In genomic region chr19:5094746-5095417, GRCm38 (mm10) we compare ENCODE assay signal across 10 mouse cellular contexts. TPM values are rescaled to one million over a fixed set of nuclear protein-coding genes. Genes with fewer than 3 reads are reported as not detected.
DNase-seq lines count a peak whose midpoint lies in the region; ATAC-seq and TF ChIP-seq lines count a peak whose summit lies in the region.
"Had no signal": no experiment of that assay in that cellular context is flagged by ENCODE, and none has a peak within 500 bp of the region (broad histone marks: within the 10 kb centered on the region; RNA-seq: fewer than 3 reads in every experiment).

No protein-coding gene starts in this region.

- peak; percentile 3 for DNase-seq in heart, postnatal 0 days (ENCODE audit: low spot score)
- DNase-seq in MN1 (ENCODE audit: low spot score) = peak; percentile 34
- DNase-seq in forebrain, embryonic 14.5 days (ENCODE audit: low spot score) = no peak
- no peak for DNase-seq in embryo, embryonic 10 days (ENCODE audit: low spot score)
- DNase-seq in layer of hippocampus, postnatal 10 days (ENCODE audit: low spot score in 2 of 2) = no peak

- WGBS in heart, postnatal 0 days = 40% methylated on average over 11 of the region's 11 CpGs
- 52% methylated on average over 11 of the region's 11 CpGs for WGBS in heart, embryonic 11.5 days (ENCODE audit: insufficient replicate concordance)
- WGBS in forebrain, embryonic 14.5 days = 29% methylated on average over 11 of the region's 11 CpGs
- 41% methylated on average over 11 of the region's 11 CpGs for WGBS in limb, embryonic 15.5 days

- TF ChIP-seq CTCF in heart, postnatal 0 days (IDR thresholded peaks at IDR 0.05; ENCODE audit: low read depth) = no peak

- ATAC-seq in heart, postnatal 0 days (ENCODE audit: insufficient read depth, low read depth) = no peak
- no peak for ATAC-seq in heart, embryonic 11.5 days (replicated peaks; ENCODE audit: insufficient number of reproducible peaks, low FRiP score, low TSS enrichment)
- ATAC-seq in forebrain, embryonic 14.5 days = no peak; the same call in 1 of the 2 replicates
- ATAC-seq in limb, embryonic 15.5 days (ENCODE audit: insufficient number of reproducible peaks, low FRiP score, low TSS enrichment, low read depth) = no peak
- ATAC-seq in erythroblast, adult 5-6 weeks (replicated peaks; ENCODE audit: low FRiP score, poor library complexity, severe bottlenecking) = no peak

- H3K27me3 ChIP-seq in heart, postnatal 0 days (ENCODE audit: control insufficient read depth, insufficient read depth, low read length) = no peaks in the 10 kb centered on the region
- H3K27me3 ChIP-seq in heart, embryonic 11.5 days (ENCODE audit: control insufficient read depth, insufficient read depth, low read length) = 0 out of 2 replicates have a peak, but pooled peaks cover 2% of the 10 kb centered on the region
- no peaks in the 10 kb centered on the region for H3K27me3 ChIP-seq in forebrain, embryonic 14.5 days (replicated peaks; ENCODE audit: control insufficient read depth, insufficient read depth, low read length)
- H3K27me3 ChIP-seq in limb, embryonic 15.5 days = no peaks in the 10 kb centered on the region

- TF ChIP-seq EP300 in heart, postnatal 0 days (IDR thresholded peaks at IDR 0.05; ENCODE audit: low read depth) = no peak

- peaks cover 10% of the 10 kb centered on the region; the same call in 1 of the 2 replicates for H3K4me1 ChIP-seq in heart, postnatal 0 days (ENCODE audit: control insufficient read depth, insufficient read depth)
- H3K4me1 ChIP-seq in heart, embryonic 11.5 days (ENCODE audit: control insufficient read depth, insufficient read depth, low read length) = peaks cover 37% of the 10 kb centered on the region
- peaks cover 42% of the 10 kb centered on the region for H3K4me1 ChIP-seq in forebrain, embryonic 14.5 days (ENCODE audit: control insufficient read depth, insufficient read depth, low read length)
- peaks cover 61% of the 10 kb centered on the region for H3K4me1 ChIP-seq in limb, embryonic 15.5 days

- no peak overlapping the region for H3K9ac ChIP-seq in heart, postnatal 0 days (replicated peaks; ENCODE audit: low read depth, low read length)
- no peak overlapping the region for H3K9ac ChIP-seq in heart, embryonic 11.5 days (ENCODE audit: low read depth, low read length)
- peak overlapping the region; percentile 96 for H3K9ac ChIP-seq in forebrain, embryonic 14.5 days (ENCODE audit: low read length)
- no peak overlapping the region for H3K9ac ChIP-seq in limb, embryonic 15.5 days
- H3K9ac ChIP-seq: liver, embryonic 15.5 days had no signal

- peaks cover 30% of the 10 kb centered on the region for H3K36me3 ChIP-seq in heart, postnatal 0 days (replicated peaks; ENCODE audit: control insufficient read depth, insufficient read depth, low read length)
- peaks cover 16% of the 10 kb centered on the region for H3K36me3 ChIP-seq in heart, embryonic 11.5 days (ENCODE audit: control insufficient read depth, insufficient read depth, low read length)
- peaks cover 43% of the 10 kb centered on the region for H3K36me3 ChIP-seq in forebrain, embryonic 14.5 days (ENCODE audit: control insufficient read depth, insufficient read depth, low read length)
- peaks cover 44% of the 10 kb centered on the region for H3K36me3 ChIP-seq in limb, embryonic 15.5 days

- no peak overlapping the region for H3K27ac ChIP-seq in heart, postnatal 0 days (ENCODE audit: low read depth)
- H3K27ac ChIP-seq in heart, embryonic 11.5 days (ENCODE audit: low read depth, low read length) = no peak overlapping the region
- peak overlapping the region; percentile 91 for H3K27ac ChIP-seq in forebrain, embryonic 14.5 days (ENCODE audit: low read depth, low read length)
- H3K27ac ChIP-seq in limb, embryonic 15.5 days = no peak overlapping the region
- H3K27ac ChIP-seq: liver, embryonic 15.5 days had no signal

- no peak overlapping the region for H3K4me3 ChIP-seq in heart, postnatal 0 days (ENCODE audit: low read depth, low read length)
- H3K4me3 ChIP-seq in heart, embryonic 11.5 days (ENCODE audit: low read depth, low read length) = no peak overlapping the region
- peak overlapping the region; percentile 80 for H3K4me3 ChIP-seq in forebrain, embryonic 14.5 days (ENCODE audit: low read depth, low read length)
- H3K4me3 ChIP-seq in limb, embryonic 15.5 days = no peak overlapping the region
- H3K4me3 ChIP-seq: liver, embryonic 15.5 days had no signal

- no peaks in the 10 kb centered on the region for H3K9me3 ChIP-seq in heart, postnatal 0 days (replicated peaks; ENCODE audit: control insufficient read depth, low read length)
- no peaks in the 10 kb centered on the region for H3K9me3 ChIP-seq in heart, embryonic 11.5 days (replicated peaks; ENCODE audit: control insufficient read depth, low read length)
- H3K9me3 ChIP-seq in forebrain, embryonic 14.5 days (replicated peaks; ENCODE audit: control insufficient read depth, low read length) = no peaks in the 10 kb centered on the region
- no peaks in the 10 kb centered on the region for H3K9me3 ChIP-seq in limb, embryonic 15.5 days
- H3K9me3 ChIP-seq: liver, embryonic 15.5 days had no signal

- no peak overlapping the region for H3K4me2 ChIP-seq in heart, postnatal 0 days (ENCODE audit: low read depth, low read length)
- H3K4me2 ChIP-seq in heart, embryonic 11.5 days = no peak overlapping the region
- H3K4me2 ChIP-seq in forebrain, embryonic 14.5 days (ENCODE audit: low read length) = peak overlapping the region; percentile 93
- H3K4me2 ChIP-seq in limb, embryonic 15.5 days = peak overlapping the region; percentile 31; the same call in 1 of the 2 replicates
- H3K4me2 ChIP-seq: liver, embryonic 15.5 days had no signal

RNA-seq across cellular contexts. Expression of gene Cnih2, which starts 3.4 kb away (rescaled TPM):
- total RNA-seq in heart, postnatal 0 days (2014; rRNA removed; ENCODE audit: low replicate concordance) = 5.6 TPM in 1 of 2 replicates, not detected in the other
- 1.1 and 1.2 TPM in 2 replicates for polyA plus RNA-seq in heart, postnatal 0 days (2015; fragmentation: Nextera tagmentation; extraction: Ambion mirVana)
- 8.4 TPM in 2 replicates for polyA plus RNA-seq in heart, embryonic 11.5 days (2014; fragmentation: Nextera tagmentation; extraction: Ambion mirVana)
- 350 and 370 TPM in 2 replicates for polyA plus RNA-seq in forebrain, embryonic 14.5 days (2014; fragmentation: Nextera tagmentation; extraction: Ambion mirVana)
- polyA plus RNA-seq in limb, embryonic 15.5 days (2015; fragmentation: Nextera tagmentation; extraction: Ambion mirVana) = 17.6 and 26.3 TPM in 2 replicates
- total RNA-seq in erythroblast, adult 5-6 weeks (2015; ENCODE audit: low replicate concordance) = not detected in 2 replicates
- total RNA-seq in erythroblast, adult 5-6 weeks (2017; ENCODE audit: low replicate concordance) = not detected in 2 replicates
- total RNA-seq in layer of hippocampus, postnatal 10 days (2021) = 100 to 1,000 TPM; 743 to 783 TPM
- total RNA-seq: neutrophil, adult 5-6 weeks had no signal

RNA-seq across cellular contexts. Expression of gene Yif1a, which starts 6.5 kb away (rescaled TPM):
- total RNA-seq in heart, postnatal 0 days (2014; rRNA removed; ENCODE audit: low replicate concordance) = 160 and 168 TPM in 2 replicates
- polyA plus RNA-seq in heart, postnatal 0 days (2015; fragmentation: Nextera tagmentation; extraction: Ambion mirVana) = 109 and 120 TPM in 2 replicates
- polyA plus RNA-seq in heart, embryonic 11.5 days (2014; fragmentation: Nextera tagmentation; extraction: Ambion mirVana) = 102 and 103 TPM in 2 replicates
- 71.6 and 95.5 TPM in 2 replicates for polyA plus RNA-seq in forebrain, embryonic 14.5 days (2014; fragmentation: Nextera tagmentation; extraction: Ambion mirVana)
- 126 and 140 TPM in 2 replicates for polyA plus RNA-seq in limb, embryonic 15.5 days (2015; fragmentation: Nextera tagmentation; extraction: Ambion mirVana)
- total RNA-seq in erythroblast, adult 5-6 weeks (2015; ENCODE audit: low replicate concordance) = 6.3 and 7.1 TPM in 2 replicates
- total RNA-seq in erythroblast, adult 5-6 weeks (2017; ENCODE audit: low replicate concordance) = 1.9 and 2.5 TPM in 2 replicates
- 10 to 100 TPM; 24.7 to 29.9 TPM for total RNA-seq in layer of hippocampus, postnatal 10 days (2021)

RNA-seq across cellular contexts. Expression of gene Tmem151a, which starts 9.6 kb away (rescaled TPM):
- total RNA-seq in heart, postnatal 0 days (2014; rRNA removed; ENCODE audit: low replicate concordance) = 2.6 and 4.3 TPM in 2 replicates
- 3.0 and 3.3 TPM in 2 replicates for polyA plus RNA-seq in heart, postnatal 0 days (2015; fragmentation: Nextera tagmentation; extraction: Ambion mirVana)
- 4.6 and 4.7 TPM in 2 replicates for polyA plus RNA-seq in heart, embryonic 11.5 days (2014; fragmentation: Nextera tagmentation; extraction: Ambion mirVana)
- polyA plus RNA-seq in forebrain, embryonic 14.5 days (2014; fragmentation: Nextera tagmentation; extraction: Ambion mirVana) = 5.4 and 7.5 TPM in 2 replicates
- 1.0 and 2.2 TPM in 2 replicates for polyA plus RNA-seq in limb, embryonic 15.5 days (2015; fragmentation: Nextera tagmentation; extraction: Ambion mirVana)
- total RNA-seq in erythroblast, adult 5-6 weeks (2015; ENCODE audit: low replicate concordance) = not detected in 2 replicates
- not detected in 2 replicates for total RNA-seq in erythroblast, adult 5-6 weeks (2017; ENCODE audit: low replicate concordance)
- total RNA-seq in layer of hippocampus, postnatal 10 days (2021) = 10 to 100 TPM; 96.6 to 98.0 TPM
- total RNA-seq: neutrophil, adult 5-6 weeks had no signal

RNA-seq across cellular contexts. Expression of gene Rab1b, which starts 12.0 kb away (rescaled TPM):
- 384 and 424 TPM in 2 replicates for total RNA-seq in heart, postnatal 0 days (2014; rRNA removed; ENCODE audit: low replicate concordance)
- 230 and 231 TPM in 2 replicates for polyA plus RNA-seq in heart, postnatal 0 days (2015; fragmentation: Nextera tagmentation; extraction: Ambion mirVana)
- 211 and 225 TPM in 2 replicates for polyA plus RNA-seq in heart, embryonic 11.5 days (2014; fragmentation: Nextera tagmentation; extraction: Ambion mirVana)
- polyA plus RNA-seq in forebrain, embryonic 14.5 days (2014; fragmentation: Nextera tagmentation; extraction: Ambion mirVana) = 247 and 250 TPM in 2 replicates
- polyA plus RNA-seq in limb, embryonic 15.5 days (2015; fragmentation: Nextera tagmentation; extraction: Ambion mirVana) = 239 and 270 TPM in 2 replicates
- 14.4 and 23.6 TPM in 2 replicates for total RNA-seq in erythroblast, adult 5-6 weeks (2015; ENCODE audit: low replicate concordance)
- 19.4 and 22.9 TPM in 2 replicates for total RNA-seq in erythroblast, adult 5-6 weeks (2017; ENCODE audit: low replicate concordance)
- 100 to 1,000 TPM; 163 to 166 TPM for total RNA-seq in layer of hippocampus, postnatal 10 days (2021)

RNA-seq across cellular contexts. Expression of gene Klc2, which starts 23.5 kb away (rescaled TPM):
- total RNA-seq in heart, postnatal 0 days (2014; rRNA removed; ENCODE audit: low replicate concordance) = 44.5 and 70.8 TPM in 2 replicates
- polyA plus RNA-seq in heart, postnatal 0 days (2015; fragmentation: Nextera tagmentation; extraction: Ambion mirVana) = 17.5 and 19.0 TPM in 2 replicates
- 19.8 and 24.3 TPM in 2 replicates for polyA plus RNA-seq in heart, embryonic 11.5 days (2014; fragmentation: Nextera tagmentation; extraction: Ambion mirVana)
- 26.2 and 41.1 TPM in 2 replicates for polyA plus RNA-seq in forebrain, embryonic 14.5 days (2014; fragmentation: Nextera tagmentation; extraction: Ambion mirVana)
- 13.0 and 16.9 TPM in 2 replicates for polyA plus RNA-seq in limb, embryonic 15.5 days (2015; fragmentation: Nextera tagmentation; extraction: Ambion mirVana)
- 4.2 TPM in 1 of 2 replicates, not detected in the other for total RNA-seq in erythroblast, adult 5-6 weeks (2015; ENCODE audit: low replicate concordance)
- 1.4 TPM in 1 of 2 replicates, not detected in the other for total RNA-seq in erythroblast, adult 5-6 weeks (2017; ENCODE audit: low replicate concordance)
- 100 to 1,000 TPM; 170 to 176 TPM for total RNA-seq in layer of hippocampus, postnatal 10 days (2021)

Comparison
In these comparisons a context has a peak if more than half of its experiments do, and no peak if none do; other contexts are left out.
1. DNase-seq: peak in heart, postnatal 0 days (single experiment) and MN1 (single experiment); none in forebrain, embryonic 14.5 days (single experiment), embryo, embryonic 10 days (single experiment) and layer of hippocampus, postnatal 10 days (0 of 2).
2. H3K4me2 ChIP-seq: peak in forebrain, embryonic 14.5 days (single experiment) and limb, embryonic 15.5 days (single experiment); none in heart, postnatal 0 days (single experiment) and heart, embryonic 11.5 days (single experiment).
3. RNA of gene Cnih2, which starts 3.4 kb away (polyA plus RNA-seq): 350 to 370 TPM in forebrain, embryonic 14.5 days; 17.6 to 26.3 TPM in limb, embryonic 15.5 days, 8.4 TPM in heart, embryonic 11.5 days and 1.1 to 1.2 TPM in heart, postnatal 0 days; every median in the first group is over 10 times any median in the second.